Mouse (Mus musculus) liver, embryonic 13.5 days (tissue): ENCODE measurements around the gene Atp1b1. TPM values are rescaled to one million over a fixed set of nuclear protein-coding genes. Genes with fewer than 3 reads are reported as not detected.
A peak's percentile ranks its signal among the peaks of the same experiment; 100 is the strongest.

ENCODE experiments used
- ATAC-seq: fragments of 200-750 bp; cut with Nextera tagmentation; 2 replicates; pipeline ENCODE4 v1.8.0; 2017; ENCODE audit warnings: low read depth, mild to moderate bottlenecking, moderate number of reproducible peaks, moderate library complexity
- DNase-seq: peaks from one replicate; pipeline ENCODE4 v3.0.0; 2022
- H3K27ac ChIP-seq: fragments of 300-500 bp; sonication (generic); 2 replicates; pipeline ENCODE4 v1.5.1; 2015; ENCODE audit warnings: moderate library complexity, mild to moderate bottlenecking, inconsistent platforms
- H3K27me3 ChIP-seq: fragments of 300-500 bp; sonication (generic); 2 replicates; pipeline ENCODE4 v1.6.1; 2015; ENCODE audit warnings: mild to moderate bottlenecking, inconsistent platforms
- H3K36me3 ChIP-seq: fragments of 300-500 bp; sonication (generic); 2 replicates; pipeline ENCODE4 v1.6.1; 2015; ENCODE audit warnings: mild to moderate bottlenecking, inconsistent platforms
- H3K4me1 ChIP-seq: fragments of 300-500 bp; sonication (generic); replicated peaks from 2 replicates; pipeline ENCODE4 v1.6.1; 2015; ENCODE audit warnings: inconsistent platforms
- H3K4me2 ChIP-seq: fragments of 300-500 bp; sonication (generic); 2 replicates; pipeline ENCODE4 v1.6.1; 2015; ENCODE audit warnings: inconsistent platforms, mild to moderate bottlenecking, moderate library complexity
- H3K4me3 ChIP-seq: fragments of 300-500 bp; sonication (generic); replicated peaks from 2 replicates; pipeline ENCODE4 v1.5.1; 2015; ENCODE audit warnings: mild to moderate bottlenecking, inconsistent platforms
- H3K9ac ChIP-seq: fragments of 300-500 bp; sonication (generic); 2 replicates; pipeline ENCODE4 v1.6.1; 2015; ENCODE audit warnings: mild to moderate bottlenecking, inconsistent platforms
- H3K9me3 ChIP-seq: fragments of 300-500 bp; sonication (generic); replicated peaks from 2 replicates; pipeline ENCODE4 v1.6.1; 2016; ENCODE audit warnings: inconsistent platforms
- WGBS: fragments of 180-500 bp; shearing (Covaris S2); methylation state at CpG from one replicate; pipeline ENCODE4 v1.1.7; 2015; ENCODE audit not compliant: insufficient replicate concordance; 5-methylcytosine and 5-hydroxymethylcytosine counted together
- polyA plus RNA-seq: library from polyadenylated mRNA; unstranded; fragments of >200 nt; fragmentation: Nextera tagmentation; extraction: Ambion mirVana; gene quantifications from 2 replicates; pipeline ENCODE4 v1.2.1, GENCODE M21; 2015

Gene Atp1b1
- polyA plus RNA-seq, 1 experiment from 2014 or later, result 9.1 TPM

DNA sequence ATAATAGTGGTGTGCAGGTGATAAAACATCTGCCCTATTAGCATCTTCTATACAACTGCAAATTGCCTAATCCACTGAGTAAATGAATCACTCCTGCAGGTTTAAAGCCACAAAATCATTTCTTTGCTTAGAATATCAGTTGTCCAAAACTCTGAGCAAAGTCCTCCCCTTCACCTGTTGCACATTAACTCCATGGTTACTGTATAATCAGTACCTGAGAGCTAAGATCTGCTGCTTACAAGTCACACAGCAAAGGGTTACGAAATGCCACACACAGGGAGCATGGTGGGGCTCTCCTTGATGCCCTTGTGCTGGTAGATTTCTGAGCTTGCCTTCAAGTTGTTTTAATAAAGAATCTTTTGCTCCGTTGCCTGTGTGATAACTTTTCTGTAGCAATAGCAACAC is 42.8 kb downstream of the Atp1b1 start:
- Histone ChIP-seq H3K27ac (peak overlapping the region; percentile 71), H3K9me3 (no peaks in the 10 kb centered on the region), H3K9ac (no peak overlapping the region), H3K27me3 (no peaks in the 10 kb centered on the region), H3K4me2 (no peak overlapping the region), H3K4me3 (no peak overlapping the region), H3K36me3 (no peaks in the 10 kb centered on the region), H3K4me1 (peaks cover 6% of the 10 kb centered on the region)
- WGBS, result 62% methylated on average over 2 of the region's 2 CpGs
- DNase-seq (no peak), ATAC-seq (peak; percentile 79)

DNA sequence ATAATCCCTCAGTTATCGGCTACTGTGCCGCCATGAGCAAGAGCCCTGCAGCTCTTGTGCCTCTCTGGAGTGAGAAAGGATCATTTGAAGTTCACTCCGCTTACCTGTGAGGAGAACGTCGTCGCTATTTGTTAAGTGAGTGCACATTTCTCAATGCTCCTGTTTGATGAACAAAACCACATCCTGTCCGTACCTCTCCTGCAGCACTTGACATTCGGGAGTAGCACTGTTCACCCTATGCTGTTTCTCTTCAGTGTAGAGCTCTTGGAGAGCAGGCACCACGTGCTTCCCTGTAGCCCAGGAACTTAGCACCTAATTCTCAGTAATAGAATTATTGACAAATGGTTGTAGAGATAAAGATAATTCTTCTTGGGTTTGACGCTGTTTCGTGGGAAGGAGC is 44.5 kb downstream of the Atp1b1 start:
- H3K27me3 ChIP-seq, result no peaks in the 10 kb centered on the region
- no peak overlapping the region for H3K27ac ChIP-seq
- H3K4me1 ChIP-seq, result peaks cover 6% of the 10 kb centered on the region
- H3K4me3 ChIP-seq, result no peak overlapping the region
- no peak for DNase-seq
- H3K9me3 ChIP-seq, result no peaks in the 10 kb centered on the region
- H3K36me3 ChIP-seq, result no peaks in the 10 kb centered on the region
- no peak overlapping the region for H3K9ac ChIP-seq
- no peak overlapping the region for H3K4me2 ChIP-seq
- no peak for ATAC-seq
- 61% methylated on average over 11 of the region's 11 CpGs for WGBS

DNA sequence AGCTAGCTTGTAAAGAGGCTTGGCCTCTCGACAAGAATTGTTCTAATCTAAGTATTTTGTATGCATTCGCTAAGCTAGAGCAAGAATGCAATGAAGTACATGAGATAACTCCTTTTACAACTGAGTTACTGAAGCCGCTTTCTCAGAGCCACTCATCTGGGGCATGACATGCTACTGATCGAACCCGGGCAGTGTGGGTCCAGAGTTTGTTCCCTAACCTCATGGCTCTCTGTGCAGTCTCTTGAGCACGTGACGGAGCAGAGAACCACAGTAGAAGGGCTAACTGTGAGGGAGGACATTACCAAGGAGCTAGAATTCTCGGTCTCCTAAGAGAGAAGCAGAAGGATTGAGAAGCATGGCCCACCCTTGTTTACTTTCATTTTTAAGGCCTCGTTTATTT is 45.2 kb downstream of the Atp1b1 start:
- Histone ChIP-seq H3K27ac (no peak overlapping the region), H3K4me1 (peaks cover 4% of the 10 kb centered on the region), H3K36me3 (no peaks in the 10 kb centered on the region), H3K9ac (no peak overlapping the region), H3K4me2 (no peak overlapping the region), H3K4me3 (no peak overlapping the region), H3K9me3 (no peaks in the 10 kb centered on the region), H3K27me3 (no peaks in the 10 kb centered on the region)
- ATAC-seq (no peak), DNase-seq (no peak)
- 73% methylated on average over 9 of the region's 9 CpGs for WGBS

DNA sequence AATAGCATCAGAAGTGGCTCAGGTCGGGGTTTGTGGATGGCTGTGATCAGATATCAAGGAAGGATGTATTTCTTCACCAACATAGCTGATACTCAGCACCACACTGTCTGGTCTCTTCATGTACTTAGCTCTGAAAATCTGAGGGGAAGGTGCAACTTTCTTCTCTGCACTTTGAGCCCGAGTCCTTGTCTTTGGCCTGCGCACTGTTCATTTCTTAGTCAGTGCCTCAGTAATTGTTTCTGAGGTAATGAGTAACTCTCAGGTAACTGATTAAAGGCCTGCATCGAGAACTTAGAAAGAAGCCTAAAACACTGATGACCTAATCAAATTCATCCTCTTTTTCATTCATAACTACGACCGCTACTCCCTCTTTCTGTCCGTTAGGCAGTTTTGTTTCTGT is 46.8 kb downstream of the Atp1b1 start:
- Histone ChIP-seq H3K27me3 (no peaks in the 10 kb centered on the region), H3K4me1 (peaks cover 4% of the 10 kb centered on the region), H3K9ac (no peak overlapping the region), H3K4me3 (no peak overlapping the region), H3K36me3 (no peaks in the 10 kb centered on the region), H3K4me2 (no peak overlapping the region), H3K27ac (no peak overlapping the region), H3K9me3 (no peaks in the 10 kb centered on the region)
- no peak for DNase-seq
- no peak for ATAC-seq
- 74% methylated on average over 7 of the region's 7 CpGs for WGBS

DNA sequence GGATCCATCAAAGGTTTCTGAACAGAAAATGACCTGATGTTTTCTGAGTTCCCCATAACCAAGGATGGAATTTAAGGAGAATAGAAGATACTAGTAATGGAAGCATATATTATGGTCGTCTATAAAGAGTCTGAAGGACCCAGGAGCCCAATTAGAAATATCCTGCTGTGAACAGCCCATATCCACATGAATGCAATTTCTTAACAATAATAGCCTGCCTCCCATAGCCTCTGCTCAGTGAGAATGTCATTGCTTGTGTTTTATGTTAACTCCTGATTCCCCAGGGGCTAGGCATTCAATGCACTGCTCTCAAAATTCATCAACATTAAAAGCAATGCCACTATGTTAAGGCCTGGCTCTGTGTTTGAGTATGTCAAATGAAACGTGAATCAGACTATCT is 49.5 kb downstream of the Atp1b1 start:
- no peaks in the 10 kb centered on the region for H3K36me3 ChIP-seq
- peaks cover 5% of the 10 kb centered on the region for H3K4me1 ChIP-seq
- H3K4me2 ChIP-seq, result no peak overlapping the region
- no peak overlapping the region for H3K4me3 ChIP-seq
- no peaks in the 10 kb centered on the region for H3K27me3 ChIP-seq
- no peak for ATAC-seq
- H3K27ac ChIP-seq, result no peak overlapping the region
- WGBS, result 65% methylated on average over 2 of the region's 2 CpGs
- no peak for DNase-seq
- no peak overlapping the region for H3K9ac ChIP-seq
- no peaks in the 10 kb centered on the region for H3K9me3 ChIP-seq

DNA sequence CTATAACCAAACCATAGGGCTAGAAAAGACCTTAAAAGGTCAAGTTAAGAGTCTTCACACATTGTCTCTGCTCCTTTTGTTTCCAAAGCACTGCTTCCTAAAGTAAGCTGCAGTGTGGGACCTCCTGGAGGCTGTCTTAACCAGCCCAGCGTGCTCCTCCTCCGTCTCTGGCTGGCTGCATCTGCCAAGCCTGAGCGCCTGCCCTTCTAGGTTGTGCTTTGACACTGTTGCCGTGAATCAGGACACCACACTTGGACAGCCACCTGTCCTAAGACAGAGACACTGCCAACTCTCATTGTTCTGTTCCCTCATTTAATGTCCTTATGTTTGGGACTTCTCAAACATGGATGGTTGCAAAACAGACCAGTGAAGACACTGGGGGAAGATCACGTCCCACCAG is 51.6 kb downstream of the Atp1b1 start:
- Histone ChIP-seq H3K9ac (no peak overlapping the region), H3K36me3 (peaks cover 7% of the 10 kb centered on the region; the same call in 1 of the 2 replicates), H3K4me1 (0 out of 2 replicates have a peak, but pooled peaks cover 3% of the 10 kb centered on the region), H3K4me2 (no peak overlapping the region), H3K27ac (no peak overlapping the region), H3K27me3 (no peaks in the 10 kb centered on the region), H3K9me3 (no peaks in the 10 kb centered on the region), H3K4me3 (no peak overlapping the region)
- DNase-seq, result no peak
- no peak for ATAC-seq
- WGBS, result 64% methylated on average over 5 of the region's 5 CpGs

DNA sequence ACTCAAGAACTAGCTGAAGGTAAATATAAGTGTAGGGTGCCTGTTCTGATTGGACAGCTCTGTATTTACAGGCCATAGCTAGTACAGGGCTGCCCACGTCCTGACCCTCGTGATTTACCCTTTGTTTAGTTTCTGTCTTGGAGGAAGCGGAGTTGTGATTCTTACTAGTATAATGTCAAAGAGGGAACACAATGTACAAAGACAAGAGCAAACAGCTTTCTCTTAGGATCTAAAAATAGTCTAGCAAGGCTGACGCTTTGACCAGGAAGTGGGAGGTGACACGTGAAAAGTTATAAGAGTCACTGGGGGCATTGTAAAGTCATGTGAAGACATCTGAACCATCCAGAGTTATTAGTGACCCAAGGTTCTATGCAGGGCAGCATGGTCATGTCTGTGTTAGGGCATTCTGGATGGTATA is 52.8 kb downstream of the Atp1b1 start:
- no peak for DNase-seq

DNA sequence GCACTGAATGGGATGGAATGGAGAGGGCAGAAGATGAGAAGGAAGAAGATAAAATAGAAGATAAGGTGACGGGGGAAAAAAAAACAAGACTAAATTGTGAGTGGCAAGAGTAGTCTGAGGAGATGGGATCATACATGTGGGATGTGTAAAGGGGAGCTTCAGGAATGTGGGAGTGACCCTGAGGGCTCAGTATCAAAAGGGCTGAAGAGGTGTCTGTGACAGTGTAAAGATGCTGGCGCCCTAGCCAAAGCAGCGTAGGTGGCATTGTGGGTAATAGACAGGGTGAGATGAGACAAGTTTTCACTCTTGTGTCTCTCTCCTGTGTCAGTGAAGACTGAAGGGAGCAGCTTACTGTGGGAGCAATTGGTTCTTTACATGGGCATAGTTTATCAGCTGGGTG is 58.6 kb downstream of the Atp1b1 start:
- DNase-seq (no peak), ATAC-seq (no peak)
- no peak overlapping the region for H3K9ac ChIP-seq
- H3K36me3 ChIP-seq, result peaks cover 7% of the 10 kb centered on the region; the same call in 1 of the 2 replicates
- no peak overlapping the region for H3K4me2 ChIP-seq
- H3K9me3 ChIP-seq, result no peaks in the 10 kb centered on the region
- H3K27ac ChIP-seq, result no peak overlapping the region
- WGBS, result 76% methylated on average over 3 of the region's 3 CpGs
- H3K4me1 ChIP-seq, result no peaks in the 10 kb centered on the region
- H3K27me3 ChIP-seq, result no peaks in the 10 kb centered on the region
- H3K4me3 ChIP-seq, result no peak overlapping the region

More for the DNA sequence above, 52.8 kb downstream of the Atp1b1 start:
- Histone ChIP-seq H3K4me2 (no peak overlapping the region), H3K4me1 (0 out of 2 replicates have a peak, but pooled peaks cover 3% of the 10 kb centered on the region), H3K9me3 (no peaks in the 10 kb centered on the region), H3K4me3 (no peak overlapping the region), H3K27ac (no peak overlapping the region), H3K27me3 (no peaks in the 10 kb centered on the region), H3K36me3 (peaks cover 7% of the 10 kb centered on the region; the same call in 1 of the 2 replicates), H3K9ac (no peak overlapping the region)
- 0 out of 2 replicates have a peak, but pooled peaks have one; percentile 34 for ATAC-seq
- WGBS, result 38% methylated on average over 5 of the region's 5 CpGs

DNA sequence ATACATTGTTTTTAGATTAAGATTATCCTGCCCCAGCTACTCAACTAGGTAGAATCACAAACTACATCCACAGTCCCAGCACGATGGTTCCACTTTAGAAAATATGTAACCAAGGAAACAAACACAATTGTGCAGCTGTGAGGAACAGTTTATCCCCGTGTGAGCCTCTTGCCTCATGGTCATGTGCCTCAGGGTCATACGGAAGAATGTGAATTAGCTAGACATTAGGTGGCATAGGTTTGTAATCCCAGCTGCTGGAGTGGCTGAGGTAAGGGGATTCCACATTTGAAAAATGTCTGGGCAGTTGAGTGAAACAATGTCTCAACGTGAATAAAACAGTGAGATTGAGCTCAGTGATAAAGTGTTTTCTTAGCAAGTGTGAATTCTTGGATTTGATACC is 60.5 kb downstream of the Atp1b1 start:
- no peaks in the 10 kb centered on the region for H3K4me1 ChIP-seq
- WGBS, result 53% methylated on average over 4 of the region's 4 CpGs
- no peaks in the 10 kb centered on the region for H3K27me3 ChIP-seq
- no peak overlapping the region for H3K4me2 ChIP-seq
- DNase-seq (no peak), ATAC-seq (no peak)
- no peaks in the 10 kb centered on the region for H3K9me3 ChIP-seq
- H3K27ac ChIP-seq, result no peak overlapping the region
- H3K36me3 ChIP-seq, result peaks cover 7% of the 10 kb centered on the region; the same call in 1 of the 2 replicates
- H3K9ac ChIP-seq, result no peak overlapping the region
- H3K4me3 ChIP-seq, result no peak overlapping the region

DNA sequence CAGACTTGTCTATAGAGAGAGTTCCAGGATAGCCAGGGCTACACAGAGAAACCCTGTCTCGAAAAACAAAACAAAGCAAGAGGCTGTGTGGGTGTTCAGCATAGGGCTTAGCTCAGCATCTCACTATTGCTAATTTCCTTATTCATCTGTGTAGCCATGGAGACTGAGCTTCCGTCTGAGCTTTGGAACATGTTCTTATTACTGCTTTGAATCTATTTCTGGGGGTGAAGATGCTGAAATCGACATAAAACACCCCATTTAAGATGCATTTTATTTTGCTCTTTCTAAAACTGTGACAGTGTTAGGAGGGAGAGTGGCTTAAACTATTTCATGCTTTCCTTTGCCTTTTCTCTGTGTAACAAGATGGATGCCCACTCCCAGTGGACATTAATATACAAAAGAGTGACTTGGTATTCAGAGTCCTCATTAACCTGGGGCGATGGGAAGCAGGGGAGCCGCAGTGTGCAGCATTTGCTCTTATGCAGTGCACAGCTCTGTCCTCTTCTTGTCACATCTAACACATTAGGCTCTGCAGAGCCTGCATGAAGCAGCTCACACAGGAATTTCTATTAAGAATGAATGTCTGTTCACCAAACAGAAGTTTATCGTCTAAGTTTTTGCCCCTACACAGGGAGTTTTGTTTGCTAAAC is 62.9 kb downstream of the Atp1b1 start:
- no peak overlapping the region for H3K4me3 ChIP-seq
- DNase-seq, result no peak
- ATAC-seq, result no peak
- no peaks in the 10 kb centered on the region for H3K36me3 ChIP-seq
- no peak overlapping the region for H3K9ac ChIP-seq
- H3K27ac ChIP-seq, result no peak overlapping the region
- no peaks in the 10 kb centered on the region for H3K27me3 ChIP-seq
- H3K4me2 ChIP-seq, result no peak overlapping the region
- H3K9me3 ChIP-seq, result no peaks in the 10 kb centered on the region
- 74% methylated on average over 6 of the region's 6 CpGs for WGBS
- H3K4me1 ChIP-seq, result no peaks in the 10 kb centered on the region

DNA sequence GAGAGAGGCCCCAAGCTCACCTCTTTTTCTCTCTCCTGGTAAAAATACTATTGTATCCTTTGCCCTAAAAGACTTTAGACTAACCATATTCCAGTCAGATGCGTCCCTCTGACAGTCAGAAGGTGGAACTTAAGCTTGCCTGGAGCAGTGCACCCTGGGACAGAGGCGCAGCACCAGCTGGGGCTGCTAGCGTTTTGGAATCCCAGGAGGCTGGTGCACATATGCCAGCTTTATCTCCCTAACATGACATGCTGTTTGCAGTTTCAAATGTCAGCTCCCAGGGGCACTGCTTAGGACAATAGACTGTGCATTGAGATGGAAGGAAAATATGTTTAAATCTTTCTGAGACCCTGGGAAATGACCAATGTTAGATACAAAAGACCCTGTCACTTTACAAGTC is 66.0 kb downstream of the Atp1b1 start:
- no peak overlapping the region for H3K27ac ChIP-seq
- no peak overlapping the region for H3K4me3 ChIP-seq
- no peak overlapping the region for H3K9ac ChIP-seq
- H3K9me3 ChIP-seq, result no peaks in the 10 kb centered on the region
- H3K4me1 ChIP-seq, result no peaks in the 10 kb centered on the region
- DNase-seq, result no peak
- WGBS, result 45% methylated on average over 3 of the region's 3 CpGs
- no peaks in the 10 kb centered on the region for H3K36me3 ChIP-seq
- no peak overlapping the region for H3K4me2 ChIP-seq
- no peak for ATAC-seq
- H3K27me3 ChIP-seq, result no peaks in the 10 kb centered on the region

DNA sequence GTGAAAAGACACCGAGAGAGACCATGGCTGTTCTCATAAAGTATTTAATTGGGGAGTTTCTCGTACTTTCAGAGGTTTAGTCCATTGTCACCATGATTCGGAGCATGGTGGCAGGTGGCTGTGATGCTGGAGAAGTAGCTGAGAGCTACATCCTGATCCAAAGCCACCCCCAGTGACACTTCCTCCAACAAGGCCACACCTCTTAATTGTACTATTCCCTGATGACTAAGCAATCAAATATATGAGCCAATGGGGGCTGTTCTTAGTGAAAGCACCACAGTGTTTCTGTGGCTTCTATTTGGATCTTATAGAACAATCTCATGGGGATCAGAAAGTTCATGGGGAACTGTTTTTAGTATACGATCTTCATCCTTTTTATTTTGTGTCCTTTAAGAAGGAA is 68.4 kb downstream of the Atp1b1 start:
- no peak overlapping the region for H3K27ac ChIP-seq
- H3K4me1 ChIP-seq, result no peaks in the 10 kb centered on the region
- no peak for ATAC-seq
- H3K4me3 ChIP-seq, result no peak overlapping the region
- no peak for DNase-seq
- no peak overlapping the region for H3K9ac ChIP-seq
- H3K4me2 ChIP-seq, result no peak overlapping the region
- H3K27me3 ChIP-seq, result no peaks in the 10 kb centered on the region
- no peaks in the 10 kb centered on the region for H3K9me3 ChIP-seq
- no peaks in the 10 kb centered on the region for H3K36me3 ChIP-seq
- 72% methylated on average over 4 of the region's 4 CpGs for WGBS
